Mouse (Mus musculus): ENCODE measurements at regions not wholly inside any gene's neighbourhood (a gene's known extent, or its start where the extent isn't known, plus 50 kb on each side); places are given as distances from the start of the nearest gene placed in this dataset.
A peak's percentile ranks its signal among the peaks of the same experiment; 100 is the strongest.

GRCm38 (mm10) chr5:119739386-119739785 lies 68.9 kb downstream of the Tbx3 start:
- no peak for TF ChIP-seq POLR2A (IDR thresholded peaks at IDR 0.05; ENCODE audit: insufficient read depth, low read depth, low read length)
- no peak for TF ChIP-seq CTCF (IDR thresholded peaks at IDR 0.05; ENCODE audit: insufficient read depth, low read depth, low read length)
- Histone ChIP-seq H3K4me3 (ENCODE audit: insufficient read depth, low read depth, low read length) (no peak overlapping the region), H3K4me1 (ENCODE audit: control insufficient read depth, insufficient read depth, low read length) (no peaks in the 10 kb centered on the region), H3K27ac (ENCODE audit: insufficient read depth, low read depth, low read length) (no peak overlapping the region)
- WGBS = 70% methylated on average over 4 of the region's 4 CpGs

- 10% methylated on average over 6 of the region's 6 CpGs for WGBS
- Histone ChIP-seq H3K4me1 (ENCODE audit: control insufficient read depth, insufficient read depth, low read length) (no peaks in the 10 kb centered on the region), H3K27ac (ENCODE audit: insufficient read depth, low read depth, low read length) (no peak overlapping the region), H3K4me3 (ENCODE audit: insufficient read depth, low read depth, low read length) (no peak overlapping the region)
- TF ChIP-seq POLR2A (IDR thresholded peaks at IDR 0.05; ENCODE audit: insufficient read depth, low read depth, low read length) (no peak), CTCF (IDR thresholded peaks at IDR 0.05; ENCODE audit: insufficient read depth, low read depth, low read length) (peak; percentile 46; the same call in 1 of the 2 replicates)
These were observed 70.6 kb downstream of the Tbx3 start for GRCm38 (mm10) chr5:119741116-119741515.

- H3K4me3 ChIP-seq (ENCODE audit: insufficient read depth, low read depth, low read length) = no peak overlapping the region
- WGBS = 84% methylated on average over 10 of the region's 10 CpGs
These were observed 73.3 kb downstream of the Tbx3 start for GRCm38 (mm10) chr5:119743733-119744132.

GRCm38 (mm10) chr5:119747038-119747437 lies 76.6 kb downstream of the Tbx3 start:
- TF ChIP-seq POLR2A (IDR thresholded peaks at IDR 0.05; ENCODE audit: insufficient read depth, low read depth, low read length) (no peak), CTCF (IDR thresholded peaks at IDR 0.05; ENCODE audit: insufficient read depth, low read depth, low read length) (no peak)
- no peak overlapping the region for H3K4me3 ChIP-seq (ENCODE audit: insufficient read depth, low read depth, low read length)
- WGBS = 71% methylated on average over 10 of the region's 10 CpGs
- H3K4me1 ChIP-seq (ENCODE audit: control insufficient read depth, insufficient read depth, low read length) = peaks cover 3% of the 10 kb centered on the region
- no peak overlapping the region for H3K27ac ChIP-seq (ENCODE audit: insufficient read depth, low read depth, low read length)

More at GRCm38 (mm10) chr5:119743733-119744132, 73.3 kb downstream of the Tbx3 start:
- Histone ChIP-seq H3K27ac (ENCODE audit: insufficient read depth, low read depth, low read length) (no peak overlapping the region), H3K4me1 (ENCODE audit: control insufficient read depth, insufficient read depth, low read length) (peaks cover 2% of the 10 kb centered on the region)
- TF ChIP-seq CTCF (IDR thresholded peaks at IDR 0.05; ENCODE audit: insufficient read depth, low read depth, low read length) (no peak), POLR2A (IDR thresholded peaks at IDR 0.05; ENCODE audit: insufficient read depth, low read depth, low read length) (no peak)

GRCm38 (mm10) chr5:119748667-119749066 lies 78.2 kb downstream of the Tbx3 start:
- H3K4me1 ChIP-seq (ENCODE audit: control insufficient read depth, insufficient read depth, low read length) = peaks cover 3% of the 10 kb centered on the region
- TF ChIP-seq CTCF (IDR thresholded peaks at IDR 0.05; ENCODE audit: insufficient read depth, low read depth, low read length) (no peak), POLR2A (IDR thresholded peaks at IDR 0.05; ENCODE audit: insufficient read depth, low read depth, low read length) (no peak)
- H3K4me3 ChIP-seq (ENCODE audit: insufficient read depth, low read depth, low read length) = no peak overlapping the region
- 2% methylated on average over 21 of the region's 21 CpGs for WGBS
- no peak overlapping the region for H3K27ac ChIP-seq (ENCODE audit: insufficient read depth, low read depth, low read length)

- H3K27ac ChIP-seq (ENCODE audit: insufficient read depth, low read depth, low read length) = no peak overlapping the region
- 8% methylated on average over 17 of the region's 17 CpGs for WGBS
These were observed 78.7 kb downstream of the Tbx3 start for GRCm38 (mm10) chr5:119749153-119749552.

GRCm38 (mm10) chr5:119755782-119756181 lies 76.7 kb upstream of the Tbx5 start:
- no peak overlapping the region for H3K4me3 ChIP-seq (ENCODE audit: insufficient read depth, low read depth, low read length)
- 60% methylated on average over 9 of the region's 9 CpGs for WGBS
- no peaks in the 10 kb centered on the region for H3K4me1 ChIP-seq (ENCODE audit: control insufficient read depth, insufficient read depth, low read length)
- no peak for TF ChIP-seq POLR2A (IDR thresholded peaks at IDR 0.05; ENCODE audit: insufficient read depth, low read depth, low read length)
- TF ChIP-seq CTCF (IDR thresholded peaks at IDR 0.05; ENCODE audit: insufficient read depth, low read depth, low read length) = no peak
- H3K27ac ChIP-seq (ENCODE audit: insufficient read depth, low read depth, low read length) = no peak overlapping the region

More at GRCm38 (mm10) chr5:119749153-119749552, 78.7 kb downstream of the Tbx3 start:
- TF ChIP-seq CTCF (IDR thresholded peaks at IDR 0.05; ENCODE audit: insufficient read depth, low read depth, low read length) = no peak
- no peak for TF ChIP-seq POLR2A (IDR thresholded peaks at IDR 0.05; ENCODE audit: insufficient read depth, low read depth, low read length)
- no peak overlapping the region for H3K4me3 ChIP-seq (ENCODE audit: insufficient read depth, low read depth, low read length)
- H3K4me1 ChIP-seq (ENCODE audit: control insufficient read depth, insufficient read depth, low read length) = peaks cover 3% of the 10 kb centered on the region

GRCm38 (mm10) chr5:119758880-119759279 lies 73.6 kb upstream of the Tbx5 start:
- H3K27ac ChIP-seq (ENCODE audit: insufficient read depth, low read depth, low read length) = no peak overlapping the region
- TF ChIP-seq CTCF (IDR thresholded peaks at IDR 0.05; ENCODE audit: insufficient read depth, low read depth, low read length) = no peak
- TF ChIP-seq POLR2A (IDR thresholded peaks at IDR 0.05; ENCODE audit: insufficient read depth, low read depth, low read length) = no peak
- no peak overlapping the region for H3K4me3 ChIP-seq (ENCODE audit: insufficient read depth, low read depth, low read length)
- no peaks in the 10 kb centered on the region for H3K4me1 ChIP-seq (ENCODE audit: control insufficient read depth, insufficient read depth, low read length)
- 77% methylated on average over 4 of the region's 4 CpGs for WGBS

GRCm38 (mm10) chr5:119762102-119762501 lies 70.4 kb upstream of the Tbx5 start:
- TF ChIP-seq CTCF (IDR thresholded peaks at IDR 0.05; ENCODE audit: insufficient read depth, low read depth, low read length) (no peak), POLR2A (IDR thresholded peaks at IDR 0.05; ENCODE audit: insufficient read depth, low read depth, low read length) (no peak)
- WGBS = 79% methylated on average over 4 of the region's 4 CpGs
- H3K4me3 ChIP-seq (ENCODE audit: insufficient read depth, low read depth, low read length) = no peak overlapping the region
- no peak overlapping the region for H3K27ac ChIP-seq (ENCODE audit: insufficient read depth, low read depth, low read length)
- no peaks in the 10 kb centered on the region for H3K4me1 ChIP-seq (ENCODE audit: control insufficient read depth, insufficient read depth, low read length)

- no peaks in the 10 kb centered on the region for H3K4me1 ChIP-seq (ENCODE audit: control insufficient read depth, insufficient read depth, low read length)
- no peak overlapping the region for H3K27ac ChIP-seq (ENCODE audit: insufficient read depth, low read depth, low read length)
- H3K4me3 ChIP-seq (ENCODE audit: insufficient read depth, low read depth, low read length) = no peak overlapping the region
- WGBS = 29% methylated on average over 7 of the region's 7 CpGs
- TF ChIP-seq CTCF (IDR thresholded peaks at IDR 0.05; ENCODE audit: insufficient read depth, low read depth, low read length) (no peak), POLR2A (IDR thresholded peaks at IDR 0.05; ENCODE audit: insufficient read depth, low read depth, low read length) (no peak)
These were observed 69.1 kb upstream of the Tbx5 start for GRCm38 (mm10) chr5:119763337-119763736.
